Mouse (Mus musculus) sigmoid colon, adult 10 weeks (tissue): ENCODE measurements around the gene Gtf3a. TPM values are rescaled to one million over a fixed set of nuclear protein-coding genes. Genes with fewer than 3 reads are reported as not detected.

Experiments used
- polyA plus RNA-seq: library from polyadenylated mRNA; stranded (reverse); fragments of 350-450 nt; fragmentation: Illumina TruSeq; extraction: RNeasy Lipid Tissue Mini Kit (QIAGEN cat#74804); gene quantifications from one replicate; pipeline ENCODE4 v1.2.3, GENCODE M21; 2014; ENCODE audit warnings: low read depth, low replicate concordance

The Gtf3a gene
- polyA plus RNA-seq = 23.6 TPM

DNA sequence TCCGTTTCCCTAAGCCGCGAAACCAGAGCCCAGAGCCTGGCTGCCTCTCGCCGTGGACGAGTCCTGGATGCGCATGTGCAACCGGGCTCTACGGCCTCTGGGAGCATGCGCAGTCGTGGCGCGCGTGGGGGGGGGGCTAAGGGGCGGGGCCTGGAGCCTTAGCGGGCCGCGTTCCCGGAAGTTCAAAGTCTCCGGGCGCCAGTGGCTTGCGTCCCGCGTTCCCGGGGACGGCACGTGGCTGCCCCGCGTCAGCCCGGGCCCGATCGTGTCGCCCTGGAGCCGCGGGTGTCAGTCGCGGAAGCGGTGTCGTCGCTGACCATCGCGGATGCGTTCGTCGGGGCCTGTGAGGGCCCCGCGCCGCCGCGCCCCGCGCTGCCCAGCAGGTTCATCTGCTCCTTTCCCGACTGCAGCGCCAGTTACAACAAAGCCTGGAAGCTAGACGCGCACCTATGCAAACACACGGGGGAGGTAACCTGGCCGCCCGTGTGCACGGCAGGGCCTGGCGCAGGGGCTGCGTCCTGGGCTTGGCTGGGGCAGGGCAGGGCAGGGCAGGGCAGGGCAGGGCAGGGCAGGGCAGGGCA lies at the start of gene Gtf3a:
Gene Gtf3a, plus strand, starts transcription at position 150 of the 581 bp plus-strand sequence.

DNA sequence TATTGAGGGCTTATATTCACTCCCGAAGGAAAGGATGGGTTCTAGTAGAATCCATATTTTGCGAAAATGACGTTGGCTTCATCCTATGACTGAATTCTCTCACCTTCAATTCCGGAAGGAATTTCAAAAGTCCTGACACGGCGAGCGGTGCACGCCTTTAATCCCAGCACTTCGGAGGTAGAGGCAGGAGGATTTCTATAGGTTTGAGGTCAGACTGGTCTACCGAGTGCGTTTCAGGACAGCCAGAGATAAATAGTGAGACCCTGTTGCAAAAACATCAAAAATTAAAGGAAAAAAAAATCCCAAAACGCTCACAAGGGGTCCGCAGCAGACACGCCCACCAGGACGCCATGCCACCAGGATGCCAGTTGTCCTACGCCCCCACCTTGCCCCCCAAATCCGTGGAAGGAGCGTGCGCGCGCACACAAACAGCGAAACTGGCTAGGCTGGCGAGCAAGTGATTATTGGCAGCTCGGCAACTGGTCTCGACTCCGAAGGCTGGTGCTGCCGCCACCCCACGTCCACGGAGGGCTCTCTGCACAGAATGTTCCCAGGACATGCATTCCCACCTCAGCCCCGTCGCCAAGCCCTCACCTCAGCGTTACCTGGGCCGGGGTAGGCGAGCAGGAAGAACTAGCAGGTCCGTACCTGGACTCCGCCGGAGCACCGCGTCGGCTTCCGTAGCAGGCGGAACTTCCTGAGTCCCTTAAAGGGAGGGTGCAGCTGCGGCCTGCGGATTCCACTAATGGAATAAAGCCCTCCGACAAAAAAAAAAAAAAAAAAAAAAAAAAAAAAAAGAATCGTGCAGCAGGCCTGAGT lies 14.9 kb downstream of the Gtf3a start, which contains the start of gene Mtif3:
Gene Mtif3, minus strand, starts transcription at position 683 of the 819 bp plus-strand sequence.

Other genes with a start within 250 kb of the Gtf3a start
- 111 TPM for gene Usp12, start 153.7 kb upstream of the Gtf3a start, polyA plus RNA-seq
- 364 TPM for gene Rpl21, start 115.8 kb upstream of the Gtf3a start, polyA plus RNA-seq
- 0.41 TPM for gene Rasl11a, start 103.6 kb upstream of the Gtf3a start, polyA plus RNA-seq
- 34.4 TPM for gene Mtif3, start 15.1 kb downstream of the Gtf3a start, polyA plus RNA-seq
- 25.4 TPM for gene Lnx2, start 127.9 kb downstream of the Gtf3a start, polyA plus RNA-seq
- gene Polr1d, start 128.4 kb downstream of the Gtf3a start, polyA plus RNA-seq = 185 TPM
- not detected for gene Gsx1, start 240.0 kb downstream of the Gtf3a start, polyA plus RNA-seq